Mouse (Mus musculus): ENCODE results near the gene Usp32. TPM values are rescaled to one million over a fixed set of nuclear protein-coding genes. Genes with fewer than 3 reads are reported as not detected.

Usp32 gene
- total RNA-seq, 2 experiments from 2014 or later: 8.6 to 9.1 TPM

- intact Hi-C loops (cut with DNase I; ENCODE audit: low total_unique reads): no loop called here
Measured at GRCm38 (mm10) chr11:85128883-85129282, 11.1 kb downstream of the Usp32 start.

GRCm38 (mm10) chr11:85126257-85127102 is 13.5 kb downstream of the Usp32 start:
- intact Hi-C loops (cut with DNase I; ENCODE audit: low total_unique reads): no loop called here
- no peak for DNase-seq

More at GRCm38 (mm10) chr11:85128883-85129282, 11.1 kb downstream of the Usp32 start:
- no peak for DNase-seq

- intact Hi-C loops (cut with DNase I; ENCODE audit: low total_unique reads): no loop called here
- no peak for DNase-seq
Measured at GRCm38 (mm10) chr11:85123267-85123992, 16.5 kb downstream of the Usp32 start.

- no peak for DNase-seq
- intact Hi-C loops (cut with DNase I; ENCODE audit: low total_unique reads): no loop called here
Measured at GRCm38 (mm10) chr11:85122073-85122472, 17.9 kb downstream of the Usp32 start.

- intact Hi-C loops (cut with DNase I; ENCODE audit: low total_unique reads): no loop called here
Measured at GRCm38 (mm10) chr11:85117160-85117559, 22.8 kb downstream of the Usp32 start.

GRCm38 (mm10) chr11:85116084-85116844 is 23.7 kb downstream of the Usp32 start:
- intact Hi-C loops (cut with DNase I; ENCODE audit: low total_unique reads): no loop called here
- no peak for DNase-seq

More at GRCm38 (mm10) chr11:85117160-85117559, 22.8 kb downstream of the Usp32 start:
- DNase-seq: no peak

- intact Hi-C loops (cut with DNase I; ENCODE audit: low total_unique reads): no loop called here
Measured at GRCm38 (mm10) chr11:85109957-85110356, 30.0 kb downstream of the Usp32 start.

GRCm38 (mm10) chr11:85107217-85107616 is 32.7 kb downstream of the Usp32 start:
- no peak for DNase-seq
- intact Hi-C loops (cut with DNase I; ENCODE audit: low total_unique reads): no loop called here

More at GRCm38 (mm10) chr11:85109957-85110356, 30.0 kb downstream of the Usp32 start:
- no peak for DNase-seq

GRCm38 (mm10) chr11:85105836-85106235 is 34.1 kb downstream of the Usp32 start:
- no peak for DNase-seq
- intact Hi-C loops (cut with DNase I; ENCODE audit: low total_unique reads): no loop called here

- no peak for DNase-seq
- intact Hi-C loops (cut with DNase I; ENCODE audit: low total_unique reads): no loop called here
Measured at GRCm38 (mm10) chr11:85103763-85104162, 36.2 kb downstream of the Usp32 start.

- intact Hi-C loops (cut with DNase I; ENCODE audit: low total_unique reads): no loop called here
Measured at GRCm38 (mm10) chr11:85095116-85095515, 44.8 kb downstream of the Usp32 start.

GRCm38 (mm10) chr11:85086253-85086652 is 53.7 kb downstream of the Usp32 start:
- intact Hi-C loops (cut with DNase I; ENCODE audit: low total_unique reads): no loop called here
- DNase-seq: no peak

More at GRCm38 (mm10) chr11:85095116-85095515, 44.8 kb downstream of the Usp32 start:
- DNase-seq: no peak

- DNase-seq: no peak
- intact Hi-C loops (cut with DNase I; ENCODE audit: low total_unique reads): no loop called here
Measured at GRCm38 (mm10) chr11:85067871-85068270, 72.1 kb downstream of the Usp32 start.

GRCm38 (mm10) chr11:85058562-85058961 is 81.4 kb downstream of the Usp32 start:
- intact Hi-C loops (cut with DNase I; ENCODE audit: low total_unique reads): no loop called here
- no peak for DNase-seq

- DNase-seq: no peak
- intact Hi-C loops (cut with DNase I; ENCODE audit: low total_unique reads): no loop called here
Measured at GRCm38 (mm10) chr11:85057544-85057943, 82.4 kb downstream of the Usp32 start.

GRCm38 (mm10) chr11:85056901-85057300 is 83.1 kb downstream of the Usp32 start:
- no peak for DNase-seq
- intact Hi-C loops (cut with DNase I; ENCODE audit: low total_unique reads): no loop called here

- intact Hi-C loops (cut with DNase I; ENCODE audit: low total_unique reads): no loop called here
- DNase-seq: no peak
Measured at GRCm38 (mm10) chr11:85055561-85055960, 84.4 kb downstream of the Usp32 start.

- no peak for DNase-seq
- intact Hi-C loops (cut with DNase I; ENCODE audit: low total_unique reads): no loop called here
Measured at GRCm38 (mm10) chr11:85039256-85039655, 100.7 kb downstream of the Usp32 start.

- intact Hi-C loops (cut with DNase I; ENCODE audit: low total_unique reads): no loop called here
- DNase-seq: no peak
Measured at GRCm38 (mm10) chr11:85013121-85013520, 126.8 kb downstream of the Usp32 start.

GRCm38 (mm10) chr11:85003566-85003965 is 136.4 kb downstream of the Usp32 start:
- intact Hi-C loops (cut with DNase I; ENCODE audit: low total_unique reads): no loop called here
- DNase-seq: no peak

Measured in gastrocnemius, postnatal 14 days (tissue).